Mouse (Mus musculus) midbrain, embryonic 10.5 days (tissue): ENCODE data around the gene Nacc1. TPM values are rescaled to one million over a fixed set of nuclear protein-coding genes. Genes with fewer than 3 reads are reported as not detected.

ENCODE experiments used
- DNase-seq: peaks from one replicate; pipeline ENCODE4 v3.0.0-alpha.2; 2017; ENCODE audit warnings: low spot score
- H3K27ac ChIP-seq: fragments of 300-500 bp; sonication (generic); replicated peaks from 2 replicates; pipeline ENCODE4 v1.5.1; 2016; ENCODE audit warnings: mild to moderate bottlenecking
- H3K27me3 ChIP-seq: fragments of 300-500 bp; sonication (generic); 2 replicates; pipeline ENCODE4 v1.6.1; 2016; ENCODE audit warnings: low read depth, mild to moderate bottlenecking; ENCODE audit not compliant: poor library complexity, severe bottlenecking
- H3K36me3 ChIP-seq: fragments of 300-500 bp; sonication (generic); 2 replicates; pipeline ENCODE4 v1.6.1; 2016; ENCODE audit warnings: mild to moderate bottlenecking, moderate library complexity
- H3K4me1 ChIP-seq: fragments of 300-500 bp; sonication (generic); 2 replicates; pipeline ENCODE4 v1.6.1; 2016
- H3K4me3 ChIP-seq: fragments of 300-500 bp; sonication (generic); 2 replicates; pipeline ENCODE4 v1.5.1; 2016; ENCODE audit warnings: mild to moderate bottlenecking, moderate library complexity
- H3K9me3 ChIP-seq: fragments of 300-500 bp; sonication (generic); replicated peaks from 2 replicates; pipeline ENCODE4 v1.6.1; 2016; ENCODE audit warnings: mild to moderate bottlenecking
- WGBS: fragments of 180-500 bp; shearing (Covaris S2); methylation state at CpG from one replicate; pipeline ENCODE4 v1.1.7; 2016; 5-methylcytosine and 5-hydroxymethylcytosine counted together
- polyA plus RNA-seq: library from polyadenylated mRNA; unstranded; fragments of >200 nt; fragmentation: Nextera tagmentation; extraction: Ambion mirVana; gene quantifications from 2 replicates; pipeline ENCODE4 v1.2.1, GENCODE M21; 2016

Nacc1 gene
- polyA plus RNA-seq, 1 experiment from 2014 or later = 24.8 TPM

- H3K27ac ChIP-seq = peak overlapping the region; percentile 60; the same call in 1 of the 2 replicates
- DNase-seq = no peak
- H3K27me3 ChIP-seq = peaks cover 100% of the 10 kb centered on the region
- H3K4me3 ChIP-seq = no peak overlapping the region
- H3K9me3 ChIP-seq = no peaks in the 10 kb centered on the region
- peaks cover 57% of the 10 kb centered on the region for H3K4me1 ChIP-seq
- no peaks in the 10 kb centered on the region for H3K36me3 ChIP-seq
- WGBS = 58% methylated on average over 10 of the region's 10 CpGs
Measured at GRCm38 (mm10) chr8:84725246-84725940, 37.7 kb upstream of the Nacc1 start.

- Histone ChIP-seq H3K9me3 (no peaks in the 10 kb centered on the region), H3K27ac (peak overlapping the region; percentile 60; the same call in 1 of the 2 replicates), H3K4me3 (no peak overlapping the region), H3K27me3 (peaks cover 100% of the 10 kb centered on the region), H3K4me1 (peaks cover 50% of the 10 kb centered on the region), H3K36me3 (no peaks in the 10 kb centered on the region)
- WGBS = 51% methylated on average over 9 of the region's 9 CpGs
- no peak for DNase-seq
Measured at GRCm38 (mm10) chr8:84724683-84725082, 37.0 kb upstream of the Nacc1 start.

DNA sequence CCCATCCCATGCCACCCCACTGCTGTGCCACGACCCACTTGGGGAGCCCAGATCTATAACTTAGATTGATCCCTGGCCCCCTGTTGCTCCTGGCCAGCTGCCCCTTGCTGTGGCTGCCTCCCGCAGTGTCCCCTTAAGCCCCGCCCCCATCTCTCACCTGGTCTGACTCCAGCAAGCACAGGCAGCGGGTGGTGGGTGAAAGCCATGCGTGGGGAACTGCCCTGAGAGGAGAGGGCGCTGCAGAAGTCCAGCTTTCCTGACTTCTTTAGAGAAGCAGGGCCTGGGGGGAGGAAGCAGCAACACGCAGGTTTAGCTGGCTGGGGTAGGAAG is 35.9 kb upstream of the Nacc1 start:
- H3K4me1 ChIP-seq = peaks cover 47% of the 10 kb centered on the region
- WGBS = 22% methylated on average over 7 of the region's 7 CpGs
- peak overlapping the region; percentile 19; the same call in 1 of the 2 replicates for H3K4me3 ChIP-seq
- no peak for DNase-seq
- no peaks in the 10 kb centered on the region for H3K9me3 ChIP-seq
- H3K27me3 ChIP-seq = peaks cover 100% of the 10 kb centered on the region
- no peaks in the 10 kb centered on the region for H3K36me3 ChIP-seq
- peak overlapping the region; percentile 77 for H3K27ac ChIP-seq

DNA sequence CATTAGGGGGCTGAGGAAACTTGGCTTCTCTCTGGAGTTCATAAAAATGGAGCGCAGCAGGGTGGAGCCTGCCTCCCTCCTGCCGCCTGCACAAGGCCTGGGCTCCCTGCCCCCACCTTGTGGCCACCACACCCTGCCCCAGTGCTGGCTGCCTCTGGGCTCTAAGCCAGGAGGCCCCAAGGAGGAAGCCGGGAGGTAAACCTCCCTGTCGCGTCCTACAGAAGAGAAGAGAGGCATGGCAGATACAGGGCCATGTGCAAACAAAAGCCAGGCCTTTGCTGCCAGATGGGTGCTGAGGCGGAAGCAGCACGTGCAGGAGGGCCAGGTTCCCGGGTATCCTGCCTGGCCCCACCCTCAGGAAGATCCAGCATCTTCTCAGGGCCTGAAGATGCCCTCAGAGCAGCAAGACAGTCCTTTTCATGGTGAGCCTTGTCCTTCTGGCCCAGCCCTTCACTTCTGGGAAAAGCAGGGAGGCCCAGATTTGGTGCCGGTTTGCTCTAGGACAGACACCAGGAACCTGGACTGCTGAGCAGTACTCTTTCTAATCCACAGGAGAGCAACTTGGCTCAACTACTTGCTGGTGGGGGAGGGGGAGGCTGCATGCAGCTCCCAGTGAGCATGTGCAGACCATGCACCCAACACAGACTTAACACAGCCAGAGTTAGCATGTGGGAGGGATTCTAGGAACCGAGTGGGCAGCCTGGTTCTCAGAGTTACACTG is 35.3 kb upstream of the Nacc1 start, which contains the start of gene G430095P16Rik:
Gene G430095P16Rik, plus strand, starts transcription at position 158 of the 721 bp plus-strand sequence.
- Histone ChIP-seq H3K4me3 (peak within 1 kb of the TSS; percentile 19; the same call in 1 of the 2 replicates), H3K4me1 (peaks cover 41% of the 10 kb centered on the region), H3K27me3 (peaks cover 100% of the 10 kb centered on the region), H3K27ac (peak within 1 kb of the TSS; percentile 77), H3K9me3 (no peaks in the 10 kb centered on the region), H3K36me3 (no peaks in the 10 kb centered on the region)
- 25% methylated on average over 10 of the region's 10 CpGs for WGBS
- DNase-seq = no peak

GRCm38 (mm10) chr8:84722530-84722849 is 34.8 kb upstream of the Nacc1 start:
- Histone ChIP-seq H3K27ac (peak overlapping the region; percentile 77), H3K4me1 (peaks cover 41% of the 10 kb centered on the region), H3K36me3 (no peaks in the 10 kb centered on the region), H3K4me3 (peak overlapping the region; percentile 19; the same call in 1 of the 2 replicates), H3K27me3 (peaks cover 100% of the 10 kb centered on the region), H3K9me3 (no peaks in the 10 kb centered on the region)
- WGBS = 67% methylated on average over 6 of the region's 6 CpGs
- DNase-seq = no peak

GRCm38 (mm10) chr8:84718959-84719690 is 31.5 kb upstream of the Nacc1 start:
- Histone ChIP-seq H3K4me1 (peaks cover 34% of the 10 kb centered on the region), H3K36me3 (no peaks in the 10 kb centered on the region), H3K27me3 (peaks cover 100% of the 10 kb centered on the region), H3K9me3 (no peaks in the 10 kb centered on the region), H3K4me3 (no peak overlapping the region), H3K27ac (no peak overlapping the region)
- DNase-seq = no peak
- WGBS = 85% methylated on average over 5 of the region's 5 CpGs

GRCm38 (mm10) chr8:84718476-84718875 is 30.8 kb upstream of the Nacc1 start:
- WGBS = 84% methylated on average over 5 of the region's 5 CpGs
- DNase-seq = no peak
- no peaks in the 10 kb centered on the region for H3K9me3 ChIP-seq
- peaks cover 100% of the 10 kb centered on the region for H3K27me3 ChIP-seq
- H3K27ac ChIP-seq = no peak overlapping the region
- no peak overlapping the region for H3K4me3 ChIP-seq
- H3K4me1 ChIP-seq = peaks cover 34% of the 10 kb centered on the region
- no peaks in the 10 kb centered on the region for H3K36me3 ChIP-seq

DNA sequence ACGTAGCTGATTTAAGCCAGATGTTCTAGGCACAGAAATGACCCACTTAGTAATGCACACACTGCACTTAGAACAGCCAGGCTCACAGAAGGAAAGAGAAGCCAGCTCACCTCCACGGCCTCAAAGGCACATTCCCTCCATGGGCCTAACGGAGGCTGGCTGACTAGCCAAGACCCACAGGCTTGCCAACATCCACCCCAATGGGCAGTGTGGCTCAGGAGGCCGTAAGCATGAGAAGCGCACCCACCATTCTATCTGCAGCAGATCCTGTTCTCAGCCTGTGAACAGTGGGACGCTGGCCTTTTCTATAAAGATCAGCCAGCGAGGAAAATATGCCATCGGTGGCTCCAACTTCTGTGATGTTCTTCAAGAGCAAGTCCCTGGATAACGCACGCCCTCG is 29.1 kb upstream of the Nacc1 start:
- Histone ChIP-seq H3K4me1 (peaks cover 39% of the 10 kb centered on the region), H3K9me3 (no peaks in the 10 kb centered on the region), H3K4me3 (no peak overlapping the region), H3K36me3 (no peaks in the 10 kb centered on the region), H3K27me3 (peaks cover 100% of the 10 kb centered on the region), H3K27ac (no peak overlapping the region)
- 87% methylated on average over 11 of the region's 11 CpGs for WGBS
- no peak for DNase-seq

DNA sequence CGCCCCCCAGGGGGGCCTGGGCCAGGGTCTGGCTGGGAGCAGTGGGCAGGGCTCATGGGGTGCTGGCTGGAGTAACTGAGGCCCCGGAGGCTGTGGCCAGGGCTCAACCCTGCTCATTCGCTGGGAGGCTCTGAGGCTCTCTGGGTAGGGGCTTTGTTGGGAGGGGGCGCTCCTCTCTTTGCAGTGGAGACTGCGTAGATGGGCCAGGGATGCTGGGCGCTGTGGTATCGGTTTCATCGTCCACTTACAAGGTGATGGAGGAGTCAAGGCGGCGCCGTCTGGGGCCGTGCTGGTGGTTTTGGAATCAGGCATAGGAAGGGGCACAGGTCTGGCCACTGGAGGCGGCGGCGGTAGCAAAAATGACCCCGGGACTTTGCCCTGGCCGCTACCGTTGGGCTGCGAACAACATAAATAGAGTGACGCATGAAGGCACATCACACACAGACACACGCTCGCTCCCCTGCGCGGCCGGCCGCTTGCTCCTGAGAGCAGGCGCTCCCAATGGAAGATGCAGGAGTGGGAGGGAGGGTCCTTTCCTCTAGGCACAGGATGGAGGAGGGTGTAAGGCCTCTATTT is 28.3 kb upstream of the Nacc1 start:
- WGBS = 2% methylated on average over 27 of the region's 27 CpGs
- DNase-seq = no peak
- peak overlapping the region; percentile 32 for H3K4me3 ChIP-seq
- H3K27ac ChIP-seq = no peak overlapping the region; the same call in 1 of the 2 replicates
- no peaks in the 10 kb centered on the region for H3K36me3 ChIP-seq
- H3K9me3 ChIP-seq = no peaks in the 10 kb centered on the region
- peaks cover 100% of the 10 kb centered on the region for H3K27me3 ChIP-seq
- H3K4me1 ChIP-seq = peaks cover 47% of the 10 kb centered on the region

GRCm38 (mm10) chr8:84714161-84714560 is 26.5 kb upstream of the Nacc1 start:
- H3K4me1 ChIP-seq = peaks cover 56% of the 10 kb centered on the region
- H3K27me3 ChIP-seq = peaks cover 100% of the 10 kb centered on the region
- 66% methylated on average over 4 of the region's 4 CpGs for WGBS

DNA sequence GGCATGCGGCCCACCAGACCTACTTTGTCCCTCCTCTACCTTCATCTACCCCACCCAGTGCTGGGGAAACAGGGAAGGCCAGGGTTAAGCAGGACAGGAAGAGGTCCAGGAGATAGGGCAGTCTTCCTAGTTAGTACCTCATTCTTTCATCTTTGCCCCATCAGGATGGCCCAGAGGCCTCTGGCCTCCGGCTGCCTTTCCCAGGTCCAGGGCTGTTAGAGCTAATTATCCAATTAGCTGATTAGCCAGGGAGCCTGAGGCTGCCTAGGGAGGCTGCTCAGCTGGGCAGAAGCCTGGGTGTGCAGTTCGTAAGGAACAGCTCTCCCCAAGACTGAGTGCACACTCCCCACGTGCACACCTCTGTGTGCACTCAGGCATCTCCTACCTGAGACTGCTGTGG is 25.7 kb upstream of the Nacc1 start:
- H3K4me3 ChIP-seq = no peak overlapping the region
- peaks cover 100% of the 10 kb centered on the region for H3K27me3 ChIP-seq
- H3K36me3 ChIP-seq = no peaks in the 10 kb centered on the region
- H3K9me3 ChIP-seq = no peaks in the 10 kb centered on the region
- WGBS = 53% methylated on average over 4 of the region's 4 CpGs
- no peak for DNase-seq
- peak overlapping the region; percentile 80 for H3K27ac ChIP-seq
- H3K4me1 ChIP-seq = peaks cover 64% of the 10 kb centered on the region

More at GRCm38 (mm10) chr8:84714161-84714560, 26.5 kb upstream of the Nacc1 start:
- Histone ChIP-seq H3K36me3 (no peaks in the 10 kb centered on the region), H3K9me3 (no peaks in the 10 kb centered on the region), H3K4me3 (no peak overlapping the region), H3K27ac (peak overlapping the region; percentile 80; the same call in 1 of the 2 replicates)
- DNase-seq = no peak

DNA sequence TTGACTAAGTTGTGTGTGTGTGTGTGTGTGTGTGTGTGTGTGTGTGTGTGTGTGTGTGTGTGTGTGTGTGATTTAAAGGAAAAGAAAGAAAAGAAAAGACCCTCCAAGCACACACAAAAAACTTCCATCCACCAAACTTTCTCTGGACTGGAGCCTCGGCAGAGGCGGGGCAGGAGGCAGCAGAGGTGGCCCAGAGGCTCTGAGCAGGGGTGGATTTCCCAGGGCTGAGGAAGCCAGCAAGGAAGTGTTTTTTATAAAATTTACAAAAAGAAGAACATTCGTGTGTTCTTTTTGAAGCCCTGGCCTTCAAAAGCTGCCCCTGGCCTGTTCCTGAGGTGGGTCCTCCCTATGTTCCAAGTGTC is 25.1 kb upstream of the Nacc1 start:
- Histone ChIP-seq H3K4me1 (peaks cover 70% of the 10 kb centered on the region), H3K27me3 (peaks cover 100% of the 10 kb centered on the region), H3K36me3 (no peaks in the 10 kb centered on the region), H3K27ac (peak overlapping the region; percentile 80), H3K4me3 (no peak overlapping the region), H3K9me3 (no peaks in the 10 kb centered on the region)
- 39% methylated on average over 3 of the region's 3 CpGs for WGBS
- DNase-seq = no peak
